15 mouse cellular contexts compared by ENCODE assay signal in genomic region chr2:181677755-181678098, GRCm38 (mm10). TPM values are rescaled to one million over a fixed set of nuclear protein-coding genes. Genes with fewer than 3 reads are reported as not detected.
A peak's percentile ranks its signal among the peaks of the same experiment; 100 is the strongest.
DNase-seq lines count a peak whose midpoint lies in the region; ATAC-seq and TF ChIP-seq lines count a peak whose summit lies in the region.
"Had no signal": no experiment of that assay in that cellular context is flagged by ENCODE, and none has a peak within 500 bp of the region (broad histone marks: within the 10 kb centered on the region; RNA-seq: fewer than 3 reads in every experiment).

No protein-coding gene starts in this region.

- TF ChIP-seq POLR2A in testis, adult 2 months (IDR thresholded peaks at IDR 0.05; ENCODE audit: control insufficient read depth, low read depth, low read length), result no peak

- 39% methylated on average over 3 of the region's 3 CpGs for WGBS in heart, embryonic 14.5 days
- 41% methylated on average over 3 of the region's 3 CpGs for WGBS in stomach, embryonic 16.5 days

- no peak overlapping the region for H3K4me2 ChIP-seq in heart, embryonic 14.5 days (ENCODE audit: low read length)
- H3K4me2 ChIP-seq in stomach, embryonic 16.5 days (ENCODE audit: low read depth, low read length), result no peak overlapping the region

- H3K27me3 ChIP-seq in heart, embryonic 14.5 days (ENCODE audit: control insufficient read depth, insufficient read depth, low read length), result peaks cover 13% of the 10 kb centered on the region
- no peaks in the 10 kb centered on the region for H3K27me3 ChIP-seq in testis, adult 2 months (ENCODE audit: control insufficient read depth, insufficient read depth, low read length)
- H3K27me3 ChIP-seq in stomach, embryonic 16.5 days (ENCODE audit: control insufficient read depth, insufficient read depth, low read length), result peaks cover 14% of the 10 kb centered on the region

- no peak for DNase-seq in heart, adult 8-10 months (ENCODE audit: low spot score)
- DNase-seq in testis, postnatal 10 days (ENCODE audit: low spot score), result no peak
- peak; percentile 57 to 80 for DNase-seq in kidney, postnatal 25 days
- no peak for DNase-seq in left cerebral cortex, adult 8-10 months (ENCODE audit: low spot score in 2 of 2)
- no peak for DNase-seq in layer of hippocampus, adult 9-11 months
- DNase-seq: cerebellum, postnatal 14 days; right cerebral cortex, postnatal 25 days had no signal

- no peak overlapping the region for H3K4me3 ChIP-seq in heart, embryonic 14.5 days (ENCODE audit: control insufficient read depth in 1 of 2, insufficient read depth in 1 of 2, low read depth in 1 of 2, low read length in 2 of 2)
- no peak overlapping the region; the same call in 1 of the 2 replicates for H3K4me3 ChIP-seq in testis, adult 2 months (ENCODE audit: control insufficient read depth, low read depth, low read length)
- H3K4me3 ChIP-seq in stomach, embryonic 16.5 days (replicated peaks; ENCODE audit: low read length), result no peak overlapping the region
- H3K4me3 ChIP-seq: forebrain, embryonic 10.5 days had no signal

- peak overlapping the region; percentile 46 to 61; a peak in 3 of 4 replicates for H3K27ac ChIP-seq in heart, embryonic 14.5 days (replicated peaks in 1 of 2; ENCODE audit: control insufficient read depth in 1 of 2, insufficient read depth in 1 of 2, low read depth in 2 of 2, low read length in 2 of 2)
- 0 out of 2 replicates have a peak overlapping the region, but pooled peaks have one; percentile 15 for H3K27ac ChIP-seq in testis, adult 2 months (ENCODE audit: control insufficient read depth, insufficient read depth, low read depth, low read length)
- peak overlapping the region; percentile 59 for H3K27ac ChIP-seq in stomach, embryonic 16.5 days (ENCODE audit: low read length)

- H3K9me3 ChIP-seq in heart, embryonic 14.5 days (ENCODE audit: control insufficient read depth, low read length), result no peaks in the 10 kb centered on the region
- no peaks in the 10 kb centered on the region for H3K9me3 ChIP-seq in stomach, embryonic 16.5 days (replicated peaks; ENCODE audit: control insufficient read depth, low read length)
- H3K9me3 ChIP-seq: forebrain, embryonic 10.5 days had no signal

- no peak for ATAC-seq in heart, embryonic 14.5 days (ENCODE audit: insufficient number of reproducible peaks, insufficient read depth, low FRiP score, low read depth)
- no peak for ATAC-seq in stomach, embryonic 16.5 days (ENCODE audit: insufficient read depth, low FRiP score)
- ATAC-seq: activated CD4-positive, CD25-positive, alpha-beta regulatory T cell, adult 4 months had no signal

- H3K36me3 ChIP-seq in heart, embryonic 14.5 days (ENCODE audit: control insufficient read depth, insufficient read depth, low read length), result no peaks in the 10 kb centered on the region
- no peaks in the 10 kb centered on the region for H3K36me3 ChIP-seq in testis, adult 2 months (ENCODE audit: control insufficient read depth, insufficient read depth, low read length)
- no peaks in the 10 kb centered on the region for H3K36me3 ChIP-seq in stomach, embryonic 16.5 days (ENCODE audit: control insufficient read depth, insufficient read depth, low read length)
- H3K36me3 ChIP-seq: forebrain, embryonic 10.5 days had no signal

- no peak for TF ChIP-seq CTCF in testis, adult 2 months (IDR thresholded peaks at IDR 0.05; ENCODE audit: control insufficient read depth, insufficient read depth, insufficient replicate concordance, low read depth, low read length)

- H3K9ac ChIP-seq in heart, embryonic 14.5 days (ENCODE audit: low read length), result no peak overlapping the region
- H3K9ac ChIP-seq in stomach, embryonic 16.5 days (ENCODE audit: low read length), result no peak overlapping the region

- peaks cover 17 to 19% of the 10 kb centered on the region in 2 experiments for H3K4me1 ChIP-seq in heart, embryonic 14.5 days (ENCODE audit: control insufficient read depth in 2 of 2, insufficient read depth in 2 of 2, low read length in 2 of 2)
- H3K4me1 ChIP-seq in testis, adult 2 months (ENCODE audit: control insufficient read depth, insufficient read depth, low read length), result peaks cover 20% of the 10 kb centered on the region
- peaks cover 16% of the 10 kb centered on the region for H3K4me1 ChIP-seq in stomach, embryonic 16.5 days (ENCODE audit: control insufficient read depth, insufficient read depth, low read length)

RNA-seq across cellular contexts. Expression of gene Tcea2, which starts 2.4 kb away (rescaled TPM):
- polyA plus RNA-seq in heart, embryonic 14.5 days (2014; fragmentation: Nextera tagmentation; extraction: Ambion mirVana), result 20.5 and 21.8 TPM in 2 replicates
- total RNA-seq in heart, adult 8-10 months (2022), result 1 to 10 TPM; 5.3 to 8.0 (median 7.2) TPM
- 577 and 632 TPM in 2 replicates for polyA plus RNA-seq in testis, adult 2 months (2012; rRNA removed)
- 19.3 and 19.7 TPM in 2 replicates for polyA plus RNA-seq in stomach, embryonic 16.5 days (2015; fragmentation: Nextera tagmentation; extraction: Ambion mirVana)
- 10 to 100 TPM; 64.2 to 70.0 (median 65.5) TPM for total RNA-seq in left cerebral cortex, adult 8-10 months (2022)

RNA-seq across cellular contexts. Expression of gene Sox18, which starts 6.3 kb away (rescaled TPM):
- polyA plus RNA-seq in heart, embryonic 14.5 days (2014; fragmentation: Nextera tagmentation; extraction: Ambion mirVana), result 44.1 and 49.2 TPM in 2 replicates
- total RNA-seq in heart, adult 8-10 months (2022), result 10 to 100 TPM; 21.4 to 53.8 (median 48.1) TPM
- 5.0 and 5.5 TPM in 2 replicates for polyA plus RNA-seq in testis, adult 2 months (2012; rRNA removed)
- polyA plus RNA-seq in stomach, embryonic 16.5 days (2015; fragmentation: Nextera tagmentation; extraction: Ambion mirVana), result 25.4 and 25.5 TPM in 2 replicates
- 10 to 100 TPM in 1 of 4 experiments, 1 to 10 TPM in 3; 5.8 to 11.8 (median 7.8) TPM for total RNA-seq in left cerebral cortex, adult 8-10 months (2022)
- total RNA-seq: megakaryocyte progenitor cell, adult 5-6 weeks had no signal
- polyA plus RNA-seq: activated CD4-positive, CD25-positive, alpha-beta regulatory T cell, adult 4 months had no signal

RNA-seq across cellular contexts. Expression of gene Rgs19, which starts 16.1 kb away (rescaled TPM):
- 42.8 and 44.2 TPM in 2 replicates for polyA plus RNA-seq in heart, embryonic 14.5 days (2014; fragmentation: Nextera tagmentation; extraction: Ambion mirVana)
- 1 to 10 TPM; 3.7 to 8.9 (median 4.9) TPM for total RNA-seq in heart, adult 8-10 months (2022)
- polyA plus RNA-seq in testis, adult 2 months (2012; rRNA removed), result 25.7 and 28.2 TPM in 2 replicates
- polyA plus RNA-seq in stomach, embryonic 16.5 days (2015; fragmentation: Nextera tagmentation; extraction: Ambion mirVana), result 54.2 and 55.3 TPM in 2 replicates
- 10 to 100 TPM; 21.9 to 35.9 (median 26.8) TPM for total RNA-seq in left cerebral cortex, adult 8-10 months (2022)

RNA-seq across cellular contexts. Expression of gene Lkaaear1, which starts 20.5 kb away (rescaled TPM):
- not detected in 2 replicates for polyA plus RNA-seq in heart, embryonic 14.5 days (2014; fragmentation: Nextera tagmentation; extraction: Ambion mirVana)
- not detected for total RNA-seq in heart, adult 8-10 months (2022)
- 409 and 417 TPM in 2 replicates for polyA plus RNA-seq in testis, adult 2 months (2012; rRNA removed)
- polyA plus RNA-seq in stomach, embryonic 16.5 days (2015; fragmentation: Nextera tagmentation; extraction: Ambion mirVana), result not detected in 2 replicates
- not detected for total RNA-seq in left cerebral cortex, adult 8-10 months (2022)
- total RNA-seq: layer of hippocampus, postnatal 14 days; megakaryocyte progenitor cell, adult 5-6 weeks had no signal
- polyA plus RNA-seq: activated CD4-positive, CD25-positive, alpha-beta regulatory T cell, adult 4 months; forebrain, embryonic 10.5 days had no signal

RNA-seq across cellular contexts. Expression of gene Gm29797, which starts 20.9 kb away (rescaled TPM):
- not detected in 2 replicates for polyA plus RNA-seq in heart, embryonic 14.5 days (2014; fragmentation: Nextera tagmentation; extraction: Ambion mirVana)
- total RNA-seq in heart, adult 8-10 months (2022), result not detected
- 0.16 TPM in 1 of 2 replicates, not detected in the other for polyA plus RNA-seq in testis, adult 2 months (2012; rRNA removed)
- 0.31 TPM in 1 of 2 replicates, not detected in the other for polyA plus RNA-seq in stomach, embryonic 16.5 days (2015; fragmentation: Nextera tagmentation; extraction: Ambion mirVana)
- 1 to 10 TPM in 1 of 4 experiments, under 1 TPM in 2, not detected in 1; 0.53 to 1.2 (median 0.62) TPM for total RNA-seq in left cerebral cortex, adult 8-10 months (2022)
- total RNA-seq: layer of hippocampus, postnatal 14 days; megakaryocyte progenitor cell, adult 5-6 weeks had no signal
- polyA plus RNA-seq: activated CD4-positive, CD25-positive, alpha-beta regulatory T cell, adult 4 months; gonadal fat pad, adult 2 months had no signal

Comparison
In these comparisons a context has a peak if more than half of its experiments do, and no peak if none do; other contexts are left out.
1. DNase-seq: peak in kidney, postnatal 25 days (2 of 2); none in heart, adult 8-10 months (single experiment), testis, postnatal 10 days (single experiment), left cerebral cortex, adult 8-10 months (0 of 2) and layer of hippocampus, adult 9-11 months (single experiment).
2. RNA of gene Tcea2, which starts 2.4 kb away (polyA plus RNA-seq): 577 to 632 TPM in testis, adult 2 months; 20.5 to 21.8 TPM in heart, embryonic 14.5 days and 19.3 to 19.7 TPM in stomach, embryonic 16.5 days; every median in the first group is over 10 times any median in the second.
3. Peak in every context shown above with its lines, with median percentiles within 50 percentile points of each other: H3K27ac ChIP-seq.